Mouse (Mus musculus): ENCODE data around the gene Tnxb.
"Not testable (repeated sequence)": the region's sequence is repeated elsewhere in the genome, so short reads cannot be mapped to it uniquely, and the experiment has no call there.

Gene Tnxb

DNA sequence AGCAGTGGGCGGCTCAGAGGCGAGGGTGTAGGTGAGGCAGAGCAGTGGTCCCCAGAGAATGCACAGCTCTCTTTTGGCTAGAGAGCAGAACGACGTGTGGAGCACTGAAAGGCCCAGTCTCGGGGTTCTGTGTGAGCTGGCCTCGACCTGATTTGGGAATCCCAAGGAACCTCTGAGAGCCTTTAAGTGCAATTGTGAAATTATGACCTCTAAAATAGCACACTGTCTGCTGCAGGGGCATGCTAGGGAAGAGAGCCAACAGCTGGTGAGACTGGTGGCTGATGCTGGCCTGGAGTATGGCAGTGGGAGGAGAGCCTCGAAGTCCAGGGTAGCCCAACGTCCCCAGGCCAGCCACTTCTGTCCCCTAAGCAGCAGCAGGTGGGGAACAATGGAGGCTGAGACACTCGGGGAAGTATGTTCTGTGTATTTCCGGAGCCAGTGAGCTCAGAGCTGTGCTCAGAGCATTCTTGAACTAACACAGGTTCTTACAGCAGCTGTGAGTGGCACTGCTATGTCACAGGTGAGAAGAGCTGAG is 13.4 kb downstream of the Tnxb start:
- no peak for DNase-seq (ENCODE audit: low spot score in 2 of 2)

GRCm38 (mm10) chr17:34684253-34684893 is 14.0 kb downstream of the Tnxb start:
- no peak for DNase-seq (ENCODE audit: low spot score in 2 of 2)

- no peak for DNase-seq (ENCODE audit: low spot score in 2 of 2)
Measured at GRCm38 (mm10) chr17:34685120-34686110, 15.1 kb downstream of the Tnxb start.

GRCm38 (mm10) chr17:34688889-34689288 is 18.6 kb downstream of the Tnxb start:
- no peak for DNase-seq (ENCODE audit: low spot score in 2 of 2)

GRCm38 (mm10) chr17:34690458-34690857 is 20.1 kb downstream of the Tnxb start:
- DNase-seq (ENCODE audit: low spot score in 2 of 2): no peak

DNA sequence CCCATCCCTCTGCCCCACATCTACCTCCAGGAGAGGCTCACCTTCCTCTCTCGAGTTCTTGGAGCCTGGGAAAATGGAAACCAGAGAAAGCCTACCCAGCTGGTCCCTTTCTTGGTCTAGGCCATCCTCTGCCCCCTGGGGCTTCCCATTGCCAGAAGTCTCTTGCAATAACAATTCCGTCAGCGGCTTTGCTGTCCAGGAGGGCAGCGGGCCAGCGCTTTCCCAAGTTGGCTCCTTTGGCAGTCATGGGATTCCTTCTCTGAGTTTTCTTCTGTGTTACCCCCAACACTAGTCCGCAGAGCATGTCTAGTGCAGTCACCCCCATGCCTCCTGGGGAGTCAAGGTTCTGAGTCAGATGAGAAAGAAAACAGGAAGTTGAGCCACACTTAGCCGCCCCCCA is 22.6 kb downstream of the Tnxb start:
- no peak for DNase-seq (ENCODE audit: low spot score in 2 of 2)

- DNase-seq (ENCODE audit: low spot score in 2 of 2): peak; percentile 38 to 48
Measured at GRCm38 (mm10) chr17:34699575-34700408, 29.5 kb downstream of the Tnxb start.

DNA sequence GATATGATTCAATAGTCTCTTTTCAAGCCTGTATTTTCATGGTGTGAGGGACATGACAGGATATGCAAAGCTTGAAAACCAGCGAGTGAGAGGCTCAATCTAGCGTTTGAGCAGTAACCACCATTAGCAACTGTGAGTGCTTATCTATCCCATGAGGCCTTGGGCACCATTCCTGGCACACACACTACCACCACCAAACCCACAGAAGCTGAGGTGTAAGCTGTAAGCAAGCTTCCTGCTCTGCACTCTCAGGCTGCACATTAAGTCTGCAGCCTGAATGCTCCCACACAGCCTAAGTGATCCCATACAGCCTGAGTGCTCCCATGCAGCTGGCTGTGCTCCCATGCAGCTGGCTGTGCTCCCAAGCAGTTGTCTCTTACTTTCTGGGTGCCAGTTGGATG is 30.3 kb downstream of the Tnxb start:
- no peak for DNase-seq (ENCODE audit: low spot score in 2 of 2)

DNA sequence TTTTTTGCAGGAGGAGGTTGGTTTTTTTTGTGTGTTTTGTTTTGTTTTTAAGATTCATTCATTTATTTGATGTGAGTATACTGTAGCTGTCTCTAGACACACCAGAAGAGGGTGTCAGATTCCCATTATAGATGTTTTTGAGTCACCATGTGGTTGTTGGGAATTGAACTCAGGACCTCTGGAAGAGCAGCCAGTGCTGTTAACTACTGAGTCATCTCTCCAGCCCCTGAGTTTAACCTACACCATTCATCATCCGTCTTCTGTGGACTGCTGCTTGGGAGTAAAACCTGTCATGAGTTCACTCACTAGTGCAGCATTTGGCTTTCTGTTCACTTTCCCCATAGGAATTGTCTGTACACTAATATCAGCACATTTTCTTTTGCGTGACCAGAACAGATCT is 36.1 kb downstream of the Tnxb start:
- DNase-seq (ENCODE audit: low spot score in 2 of 2): not testable (repeated sequence)

- peak; percentile 24 to 55 for DNase-seq (ENCODE audit: low spot score in 2 of 2)
Measured at GRCm38 (mm10) chr17:34712951-34713350, 42.6 kb downstream of the Tnxb start.

DNA sequence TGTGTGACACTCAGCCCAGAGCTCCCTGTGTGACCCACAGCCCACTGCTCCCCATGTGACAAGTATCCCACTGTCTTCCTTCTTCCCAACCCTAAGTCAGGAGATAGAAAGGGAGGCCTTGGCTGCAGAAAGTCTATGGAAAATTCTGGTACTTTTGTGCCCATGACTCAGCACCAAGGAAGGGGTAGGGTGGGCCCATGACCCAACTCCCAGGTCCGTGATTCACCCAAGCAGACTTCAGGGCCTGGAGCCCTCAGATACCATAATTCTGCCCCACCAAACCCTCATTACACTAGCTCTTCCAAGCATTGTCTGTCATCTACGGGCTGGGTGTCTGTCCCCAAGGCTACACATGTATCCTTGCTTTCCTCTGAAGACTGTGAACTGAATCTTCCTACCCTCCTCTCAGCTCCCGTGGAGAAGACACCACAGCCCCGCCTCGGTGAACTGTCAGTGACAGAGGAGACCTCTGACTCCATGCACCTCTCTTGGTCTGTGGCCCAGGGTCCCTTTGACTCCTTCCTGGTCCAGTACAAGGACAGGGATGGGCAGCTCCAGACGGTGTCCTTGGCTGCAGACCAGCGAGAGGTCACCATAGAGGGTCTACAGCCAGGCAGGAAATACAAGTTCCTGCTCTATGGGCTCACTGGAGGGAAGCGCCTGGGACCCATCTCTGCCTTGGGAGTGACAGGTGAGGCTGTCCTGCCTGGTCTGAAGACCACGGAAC is 44.0 kb downstream of the Tnxb start:
- DNase-seq (ENCODE audit: low spot score in 2 of 2): not testable (repeated sequence)

DNA sequence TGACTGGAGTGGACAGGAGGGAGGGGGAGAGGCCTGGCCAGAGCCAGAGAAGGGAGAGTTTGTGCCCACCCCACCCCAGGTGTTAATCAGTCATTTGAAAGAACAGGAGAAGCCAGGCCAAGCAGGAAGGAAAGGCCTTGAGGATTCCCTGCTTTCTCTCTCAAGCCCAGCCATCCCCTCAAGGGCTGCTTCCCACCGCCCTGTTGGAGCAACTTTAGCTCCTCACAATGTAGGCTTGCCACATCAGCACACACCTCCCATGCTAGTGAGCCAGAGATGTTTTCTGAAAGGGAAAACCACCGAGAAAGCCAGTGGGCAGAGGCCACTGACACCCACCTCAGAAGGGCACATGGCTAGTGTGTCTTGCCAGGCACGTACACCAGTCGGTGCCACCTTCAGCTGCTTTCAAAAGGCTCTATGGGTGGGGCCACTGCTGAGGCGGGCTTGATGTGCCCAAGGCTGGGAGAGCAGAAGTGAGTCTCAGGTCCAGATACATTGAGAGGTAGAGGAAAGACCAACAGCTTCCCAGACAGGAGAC is 44.6 kb downstream of the Tnxb start:
- DNase-seq (ENCODE audit: low spot score in 2 of 2): not testable (repeated sequence)

DNA sequence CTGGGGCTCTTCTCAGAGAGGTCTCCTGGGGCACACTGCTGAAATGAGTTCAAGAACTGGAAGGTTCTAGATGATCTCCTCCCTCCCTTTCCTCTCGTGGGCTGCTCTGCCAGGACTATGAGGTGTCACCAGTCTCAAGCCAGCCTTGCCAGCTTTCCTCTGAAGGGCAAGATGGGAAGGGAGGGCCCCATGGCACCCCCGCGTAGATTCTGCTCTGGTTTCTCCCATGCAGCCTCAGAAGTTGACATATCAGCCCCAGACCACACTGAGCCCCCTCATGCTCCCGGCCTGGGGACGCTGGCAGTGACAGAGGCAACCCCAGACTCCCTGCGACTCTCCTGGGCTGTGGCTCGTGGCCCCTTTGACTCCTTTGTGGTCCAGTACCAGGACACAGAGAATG is 45.1 kb downstream of the Tnxb start:
- not testable (repeated sequence) for DNase-seq (ENCODE audit: low spot score in 2 of 2)

- no peak for DNase-seq (ENCODE audit: low spot score in 2 of 2)
Measured at GRCm38 (mm10) chr17:34716247-34716646, 45.9 kb downstream of the Tnxb start.

DNA sequence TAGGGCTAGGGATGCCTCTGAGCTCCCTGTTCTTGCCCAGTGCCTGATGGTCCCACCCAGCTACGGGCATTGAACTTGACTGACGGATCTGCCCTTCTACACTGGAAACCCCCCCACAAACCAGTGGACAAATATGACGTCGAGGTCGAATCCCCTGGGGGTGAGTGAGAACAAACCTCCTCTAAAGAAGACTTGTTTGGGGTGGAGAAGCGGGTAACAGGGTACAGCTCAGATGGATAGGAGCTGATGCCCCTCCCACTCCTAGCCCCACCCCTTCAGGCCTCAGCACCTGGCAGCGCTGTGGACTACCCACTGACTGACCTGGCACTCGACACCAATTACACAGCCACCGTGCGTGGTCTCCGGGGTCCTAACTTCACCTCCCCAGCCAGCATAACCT is 47.1 kb downstream of the Tnxb start:
- DNase-seq (ENCODE audit: low spot score in 2 of 2): no peak

GRCm38 (mm10) chr17:34719886-34720285 is 49.6 kb downstream of the Tnxb start:
- not testable (repeated sequence) for DNase-seq (ENCODE audit: low spot score in 2 of 2)

DNA sequence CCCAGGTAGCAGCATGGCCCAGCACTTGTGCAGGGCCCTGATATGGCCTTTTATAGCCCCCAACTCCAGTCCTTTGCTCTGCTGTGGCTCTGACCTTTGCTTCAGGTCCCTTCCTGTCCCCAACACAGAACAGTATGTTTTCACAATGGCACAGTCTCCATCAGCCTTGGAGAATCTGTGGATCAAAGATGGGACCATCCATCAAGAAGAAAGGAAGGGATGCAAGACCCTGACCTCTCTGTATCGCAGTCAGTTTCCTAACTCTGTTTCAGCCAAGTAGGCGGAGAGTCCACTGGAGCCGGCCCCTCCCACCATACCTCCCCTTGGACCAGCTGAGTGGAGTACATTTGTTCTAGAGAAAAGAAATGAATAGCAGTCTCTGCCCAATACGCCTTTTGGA is 51.9 kb downstream of the Tnxb start:
- not testable (repeated sequence) for DNase-seq (ENCODE audit: low spot score in 2 of 2)

DNA sequence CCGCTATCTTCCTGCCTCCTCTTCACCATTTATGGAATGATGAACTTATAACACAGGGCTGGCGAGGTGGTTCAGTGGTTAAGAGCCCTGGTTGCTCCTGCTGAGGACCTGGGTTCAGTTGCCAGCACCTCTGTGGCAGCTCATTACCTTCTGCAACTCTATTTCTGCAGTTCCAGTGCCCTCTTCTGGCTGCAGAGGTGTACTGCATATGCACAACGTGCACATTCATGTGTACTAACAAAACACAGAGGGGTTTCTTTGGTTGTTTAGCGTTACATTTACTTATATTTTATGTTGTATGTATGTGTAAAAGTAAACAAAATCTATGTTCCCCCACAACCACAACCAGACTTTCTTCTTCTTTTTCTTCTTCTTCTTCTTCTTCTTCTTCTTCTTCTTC is 52.7 kb downstream of the Tnxb start:
- DNase-seq (ENCODE audit: low spot score in 2 of 2): no peak

- no peak for DNase-seq (ENCODE audit: low spot score in 2 of 2)
Measured at GRCm38 (mm10) chr17:34727887-34728286, 57.6 kb downstream of the Tnxb start.

DNA sequence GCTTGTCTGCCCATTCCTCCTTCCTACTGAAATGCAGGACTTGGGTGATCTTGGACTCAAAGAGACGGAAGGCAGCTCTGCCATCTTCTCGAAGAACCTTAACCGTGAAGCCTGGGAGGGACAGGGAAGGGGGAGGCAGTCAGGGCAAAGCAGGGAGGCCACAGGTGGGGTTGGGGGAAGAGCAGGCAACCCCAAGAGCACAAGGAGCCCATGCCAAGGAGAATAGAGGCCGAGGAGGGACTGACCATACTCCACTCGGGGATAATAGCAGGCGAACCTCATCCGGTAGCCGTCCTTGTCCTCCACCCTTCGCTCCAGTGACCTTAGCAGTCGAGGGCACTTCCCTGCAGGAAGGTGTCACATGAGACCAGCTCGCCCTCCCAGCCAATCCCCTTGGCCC is 58.8 kb downstream of the Tnxb start:
- DNase-seq (ENCODE audit: low spot score in 2 of 2): not testable (repeated sequence)
